Mouse (Mus musculus): ENCODE measurements around the gene Mdm2. TPM values are rescaled to one million over a fixed set of nuclear protein-coding genes. Genes with fewer than 3 reads are reported as not detected.
"Not testable (repeated sequence)": the region's sequence is repeated elsewhere in the genome, so short reads cannot be mapped to it uniquely, and the experiment has no call there.

The Mdm2 gene
- total RNA-seq, 2 experiments from 2014 or later: 45.7 to 50.2 TPM

GRCm38 (mm10) chr10:117749050-117749686 is 38.6 kb upstream of the Mdm2 start:
- no peak for DNase-seq (ENCODE audit: low spot score)

GRCm38 (mm10) chr10:117748276-117749049 is 37.9 kb upstream of the Mdm2 start:
- DNase-seq (ENCODE audit: low spot score): no peak

- DNase-seq (ENCODE audit: low spot score): no peak
Measured at GRCm38 (mm10) chr10:117747711-117748110, 37.2 kb upstream of the Mdm2 start.

- DNase-seq (ENCODE audit: low spot score): peak; percentile 97
Measured at GRCm38 (mm10) chr10:117746297-117746883, 35.8 kb upstream of the Mdm2 start, which contains the start of gene Slc35e3. Gene Slc35e3, minus strand, starts transcription at chr10:117746365.

- DNase-seq (ENCODE audit: low spot score): not testable (repeated sequence)
Measured at GRCm38 (mm10) chr10:117745570-117746296, 35.2 kb upstream of the Mdm2 start.

- DNase-seq (ENCODE audit: low spot score): no peak
Measured at GRCm38 (mm10) chr10:117743917-117744316, 33.4 kb upstream of the Mdm2 start.

GRCm38 (mm10) chr10:117743182-117743581 is 32.6 kb upstream of the Mdm2 start:
- DNase-seq (ENCODE audit: low spot score): no peak

- DNase-seq (ENCODE audit: low spot score): no peak
Measured at GRCm38 (mm10) chr10:117742618-117743017, 32.1 kb upstream of the Mdm2 start.

- no peak for DNase-seq (ENCODE audit: low spot score)
Measured at GRCm38 (mm10) chr10:117741698-117742475, 31.3 kb upstream of the Mdm2 start.

- no peak for DNase-seq (ENCODE audit: low spot score)
Measured at GRCm38 (mm10) chr10:117740921-117741320, 30.4 kb upstream of the Mdm2 start.

GRCm38 (mm10) chr10:117740171-117740570 is 29.6 kb upstream of the Mdm2 start:
- DNase-seq (ENCODE audit: low spot score): no peak

- no peak for DNase-seq (ENCODE audit: low spot score)
Measured at GRCm38 (mm10) chr10:117739648-117739948, 29.0 kb upstream of the Mdm2 start.

GRCm38 (mm10) chr10:117738928-117739647 is 28.5 kb upstream of the Mdm2 start:
- no peak for DNase-seq (ENCODE audit: low spot score)

GRCm38 (mm10) chr10:117738140-117738921 is 27.8 kb upstream of the Mdm2 start:
- DNase-seq (ENCODE audit: low spot score): no peak

GRCm38 (mm10) chr10:117737498-117737897 is 26.9 kb upstream of the Mdm2 start:
- not testable (repeated sequence) for DNase-seq (ENCODE audit: low spot score)

- DNase-seq (ENCODE audit: low spot score): no peak
Measured at GRCm38 (mm10) chr10:117737075-117737474, 26.5 kb upstream of the Mdm2 start.

- DNase-seq (ENCODE audit: low spot score): no peak
Measured at GRCm38 (mm10) chr10:117736573-117736972, 26.0 kb upstream of the Mdm2 start.

GRCm38 (mm10) chr10:117735396-117735795 is 24.8 kb upstream of the Mdm2 start:
- not testable (repeated sequence) for DNase-seq (ENCODE audit: low spot score)

GRCm38 (mm10) chr10:117734104-117734852 is 23.7 kb upstream of the Mdm2 start:
- not testable (repeated sequence) for DNase-seq (ENCODE audit: low spot score)
